Mouse (Mus musculus): Measurements from ENCODE around the gene Themis2. TPM values are rescaled to one million over a fixed set of nuclear protein-coding genes. Genes with fewer than 3 reads are reported as not detected.
"Not testable (repeated sequence)": the region's sequence is repeated elsewhere in the genome, so short reads cannot be mapped to it uniquely, and the experiment has no call there.

Gene Themis2
- polyA plus RNA-seq, 1 experiment, result not detected

DNA sequence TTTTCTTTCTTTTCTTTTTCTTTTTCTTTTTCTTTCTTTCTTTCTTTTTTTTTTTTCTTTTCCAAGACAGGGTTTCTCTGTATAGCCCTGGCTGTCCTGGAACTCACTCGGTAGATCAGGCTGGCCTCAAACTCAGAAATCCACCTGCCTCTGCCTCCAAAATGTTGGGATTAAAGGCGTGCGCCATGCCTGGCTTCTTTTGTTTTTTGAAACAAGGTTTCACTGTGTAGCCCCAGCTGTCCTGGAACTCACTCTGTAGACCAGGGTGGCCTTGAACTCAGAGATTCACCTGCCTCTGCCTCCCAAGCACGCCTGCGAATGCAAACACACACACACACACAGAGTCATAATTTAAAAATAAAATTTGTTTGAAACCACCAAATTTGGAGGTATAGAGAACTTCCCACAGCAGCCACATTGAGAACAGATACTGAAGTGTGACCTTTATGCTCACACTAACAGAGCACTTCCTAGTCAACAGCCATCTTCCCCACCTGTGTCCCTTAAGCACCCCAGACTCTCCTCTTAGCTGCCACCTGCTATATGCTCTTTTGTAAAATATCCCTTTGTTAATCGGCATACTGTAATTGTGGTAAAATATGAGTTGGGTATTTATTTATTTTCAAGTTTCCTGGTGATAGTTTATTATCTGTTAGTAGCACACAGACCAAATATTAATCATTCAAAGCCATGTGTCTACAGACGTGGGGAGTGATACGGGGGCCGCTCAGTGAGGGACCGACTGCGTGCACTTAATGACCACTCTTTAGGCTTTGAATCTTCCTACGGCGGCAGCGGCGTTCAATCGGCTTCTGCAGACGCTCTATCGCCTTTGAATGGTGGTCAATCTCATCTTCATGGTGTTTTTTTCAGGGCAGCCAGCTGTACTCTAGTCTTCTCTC lies 5.2 kb upstream of the Themis2 start:
- Histone ChIP-seq H3K36me3 (ENCODE audit: control insufficient read depth, insufficient read depth) (no peaks in the 10 kb centered on the region), H3K4me2 (ENCODE audit: low read depth) (no peak overlapping the region), H3K79me2 (ENCODE audit: control insufficient read depth, insufficient read depth) (no peaks in the 10 kb centered on the region), H3ac (ENCODE audit: control insufficient read depth, insufficient read length) (no peak overlapping the region), H3K27me3 (ENCODE audit: control insufficient read depth, insufficient read depth, insufficient read length) (peaks cover 3% of the 10 kb centered on the region), H3K4me3 (no peak overlapping the region)
- TF ChIP-seq E2F4 (IDR thresholded peaks at IDR 0.05; ENCODE audit: insufficient read depth) (no peak), TCF12 (IDR thresholded peaks at IDR 0.05; ENCODE audit: insufficient read depth, poor library complexity, severe bottlenecking) (no peak), SRF (IDR thresholded peaks at IDR 0.05; ENCODE audit: control insufficient read depth, insufficient read length, low read depth) (no peak), MYOD1 (IDR thresholded peaks at IDR 0.05; ENCODE audit: control insufficient read depth in 1 of 3, insufficient read length in 2 of 3, low read depth in 2 of 3) (no peak), CEBPB (IDR thresholded peaks at IDR 0.05; ENCODE audit: insufficient read depth, poor library complexity, severe bottlenecking) (no peak), MYOG (IDR thresholded peaks at IDR 0.05; ENCODE audit: control insufficient read depth in 1 of 3, insufficient read depth in 1 of 3, insufficient read length in 2 of 3, low read depth in 2 of 3) (no peak), MAX (IDR thresholded peaks at IDR 0.05; ENCODE audit: low read depth) (no peak), TCF3 (IDR thresholded peaks at IDR 0.05; ENCODE audit: insufficient read length, low read depth) (no peak), USF1 (IDR thresholded peaks at IDR 0.05; ENCODE audit: low read depth) (no peak)

GRCm38 (mm10) chr4:132799845-132800244 lies 3.7 kb upstream of the Themis2 start:
- H3K36me3 ChIP-seq (ENCODE audit: control insufficient read depth, insufficient read depth), result no peaks in the 10 kb centered on the region
- no peak overlapping the region for H3ac ChIP-seq (ENCODE audit: control insufficient read depth, insufficient read length)
- TF ChIP-seq TCF12 (IDR thresholded peaks at IDR 0.05; ENCODE audit: insufficient read depth, poor library complexity, severe bottlenecking) (no peak), POLR2A (IDR thresholded peaks at IDR 0.05; ENCODE audit: insufficient read length, low read depth) (no peak), MAX (IDR thresholded peaks at IDR 0.05; ENCODE audit: low read depth) (no peak), CEBPB (IDR thresholded peaks at IDR 0.05; ENCODE audit: insufficient read depth, poor library complexity, severe bottlenecking) (no peak)
- H3K27me3 ChIP-seq (ENCODE audit: control insufficient read depth, insufficient read depth, insufficient read length), result peaks cover 3% of the 10 kb centered on the region
- no peak overlapping the region for H3K4me3 ChIP-seq
- H3K79me2 ChIP-seq (ENCODE audit: control insufficient read depth, insufficient read depth), result no peaks in the 10 kb centered on the region
- H3K4me2 ChIP-seq (ENCODE audit: low read depth), result no peak overlapping the region

DNA sequence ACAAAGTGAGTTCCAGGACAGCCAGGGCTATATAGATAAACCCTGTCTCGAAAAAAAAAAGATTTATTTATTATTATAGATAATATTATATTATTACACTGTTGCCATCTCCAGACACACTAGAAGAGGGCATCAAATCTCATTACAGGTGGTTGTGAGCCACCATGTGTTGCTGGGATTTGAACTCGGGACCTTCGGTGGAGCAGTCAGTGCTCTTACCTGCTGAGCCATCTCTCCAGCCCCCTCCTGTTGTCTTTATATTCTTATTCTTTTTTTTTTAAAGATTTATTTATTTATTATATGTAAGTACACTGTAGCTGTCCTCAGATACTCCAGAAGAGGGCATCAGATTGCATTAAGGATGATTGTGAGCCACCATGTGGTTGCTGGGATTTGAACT lies 2.5 kb upstream of the Themis2 start:
- H3K4me3 ChIP-seq; H3K27me3 ChIP-seq (ENCODE audit: control insufficient read depth, insufficient read depth, insufficient read length); H3K4me2 ChIP-seq (ENCODE audit: low read depth); H3ac ChIP-seq (ENCODE audit: control insufficient read depth, insufficient read length); H3K79me2 ChIP-seq (ENCODE audit: control insufficient read depth, insufficient read depth); H3K36me3 ChIP-seq (ENCODE audit: control insufficient read depth, insufficient read depth): not testable (repeated sequence)

DNA sequence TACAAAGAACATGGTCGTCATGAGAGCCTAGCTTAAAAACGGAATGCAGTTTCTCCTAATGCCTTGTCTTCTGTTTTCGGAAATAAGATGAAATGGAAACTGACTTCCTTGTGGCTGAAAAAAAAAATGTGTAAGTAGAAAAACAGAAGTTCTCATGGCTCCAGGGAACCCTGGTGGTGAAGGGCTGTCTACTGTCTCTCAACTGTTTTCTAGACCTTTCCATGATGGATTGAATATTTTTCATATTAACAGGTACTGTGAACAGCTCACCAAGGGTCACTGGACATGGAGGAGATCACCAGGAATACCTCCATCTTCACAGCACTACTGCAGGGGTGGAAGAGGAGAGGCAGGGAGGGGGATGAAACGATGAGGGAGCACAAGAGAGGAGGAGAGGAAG lies 1.8 kb upstream of the Themis2 start:
- H3K36me3 ChIP-seq (ENCODE audit: control insufficient read depth, insufficient read depth), result no peaks in the 10 kb centered on the region

GRCm38 (mm10) chr4:132797461-132797860 lies 1.3 kb upstream of the Themis2 start:
- no peak overlapping the region for H3K4me3 ChIP-seq
- H3ac ChIP-seq (ENCODE audit: control insufficient read depth, insufficient read length), result no peak overlapping the region
- TF ChIP-seq CEBPB (IDR thresholded peaks at IDR 0.05; ENCODE audit: insufficient read depth, poor library complexity, severe bottlenecking), result no peak
- no peak for TF ChIP-seq TCF3 (IDR thresholded peaks at IDR 0.05; ENCODE audit: insufficient read length, low read depth)
- no peak for TF ChIP-seq USF1 (IDR thresholded peaks at IDR 0.05; ENCODE audit: low read depth)
- TF ChIP-seq E2F4 (IDR thresholded peaks at IDR 0.05; ENCODE audit: insufficient read depth), result no peak
- no peak for TF ChIP-seq MYOD1 (IDR thresholded peaks at IDR 0.05; ENCODE audit: control insufficient read depth in 1 of 3, insufficient read length in 2 of 3, low read depth in 2 of 3)

More for the DNA sequence above, 1.8 kb upstream of the Themis2 start:
- H3K27me3 ChIP-seq (ENCODE audit: control insufficient read depth, insufficient read depth, insufficient read length), result peaks cover 3% of the 10 kb centered on the region
- no peaks in the 10 kb centered on the region for H3K79me2 ChIP-seq (ENCODE audit: control insufficient read depth, insufficient read depth)
- H3K4me2 ChIP-seq (ENCODE audit: low read depth), result no peak overlapping the region
- no peak overlapping the region for H3ac ChIP-seq (ENCODE audit: control insufficient read depth, insufficient read length)
- H3K4me3 ChIP-seq, result no peak overlapping the region
- no peak for TF ChIP-seq TCF3 (IDR thresholded peaks at IDR 0.05; ENCODE audit: insufficient read length, low read depth)
- no peak for TF ChIP-seq SRF (IDR thresholded peaks at IDR 0.05; ENCODE audit: control insufficient read depth, insufficient read length, low read depth)
- no peak for TF ChIP-seq E2F4 (IDR thresholded peaks at IDR 0.05; ENCODE audit: insufficient read depth)
- no peak for TF ChIP-seq POLR2A (IDR thresholded peaks at IDR 0.05; ENCODE audit: insufficient read length, low read depth)
- no peak for TF ChIP-seq REST (IDR thresholded peaks at IDR 0.05; ENCODE audit: insufficient read depth, insufficient read length)
- no peak for TF ChIP-seq USF1 (IDR thresholded peaks at IDR 0.05; ENCODE audit: low read depth)
- TF ChIP-seq TCF12 (IDR thresholded peaks at IDR 0.05; ENCODE audit: insufficient read depth, poor library complexity, severe bottlenecking), result no peak
- TF ChIP-seq POLR2AphosphoS2 (IDR thresholded peaks at IDR 0.05; ENCODE audit: insufficient read length, low read depth), result no peak
- TF ChIP-seq CEBPB (IDR thresholded peaks at IDR 0.05; ENCODE audit: insufficient read depth, poor library complexity, severe bottlenecking), result no peak
- no peak for TF ChIP-seq MYOG (IDR thresholded peaks at IDR 0.05; ENCODE audit: control insufficient read depth in 1 of 3, insufficient read depth in 1 of 3, insufficient read length in 2 of 3, low read depth in 2 of 3)
- TF ChIP-seq MYOD1 (IDR thresholded peaks at IDR 0.05; ENCODE audit: control insufficient read depth in 1 of 3, insufficient read length in 2 of 3, low read depth in 2 of 3), result no peak
- TF ChIP-seq MAX (IDR thresholded peaks at IDR 0.05; ENCODE audit: low read depth), result no peak

More at GRCm38 (mm10) chr4:132797461-132797860, 1.3 kb upstream of the Themis2 start:
- peaks cover 9% of the 10 kb centered on the region for H3K27me3 ChIP-seq (ENCODE audit: control insufficient read depth, insufficient read depth, insufficient read length)
- H3K79me2 ChIP-seq (ENCODE audit: control insufficient read depth, insufficient read depth), result no peaks in the 10 kb centered on the region
- no peak overlapping the region for H3K4me2 ChIP-seq (ENCODE audit: low read depth)
- no peaks in the 10 kb centered on the region for H3K36me3 ChIP-seq (ENCODE audit: control insufficient read depth, insufficient read depth)

Data from myocyte (in vitro differentiated cells).